ENCODE assay signal across 26 mouse cellular contexts in genomic region chr10:97601744-97602143, GRCm38 (mm10). TPM values are rescaled to one million over a fixed set of nuclear protein-coding genes. Genes with fewer than 3 reads are reported as not detected.
DNase-seq lines count a peak whose midpoint lies in the region; ATAC-seq lines count a peak whose summit lies in the region.
"Had no signal": no experiment of that assay in that cellular context is flagged by ENCODE, and none has a peak within 500 bp of the region (broad histone marks: within the 10 kb centered on the region; RNA-seq: fewer than 3 reads in every experiment).

No protein-coding gene starts in this region.

- no peak overlapping the region for H3K27ac ChIP-seq in embryonic facial prominence, embryonic 11.5 days (replicated peaks; ENCODE audit: low read depth, low read length)
- H3K27ac ChIP-seq in embryonic facial prominence, embryonic 10.5 days (replicated peaks) = no peak overlapping the region
- H3K27ac ChIP-seq in kidney, embryonic 14.5 days (ENCODE audit: low read depth, low read length) = no peak overlapping the region
- H3K27ac ChIP-seq in kidney, embryonic 16.5 days (ENCODE audit: low read length) = no peak overlapping the region
- H3K27ac ChIP-seq: embryonic facial prominence, embryonic 12.5 days; forebrain, embryonic 13.5 days; forebrain, embryonic 15.5 days had no signal

- H3K4me3 ChIP-seq in embryonic facial prominence, embryonic 11.5 days (ENCODE audit: low read depth, low read length) = no peak overlapping the region
- H3K4me3 ChIP-seq in embryonic facial prominence, embryonic 10.5 days = no peak overlapping the region
- no peak overlapping the region for H3K4me3 ChIP-seq in kidney, embryonic 14.5 days (ENCODE audit: low read length)
- no peak overlapping the region for H3K4me3 ChIP-seq in kidney, embryonic 16.5 days (ENCODE audit: low read length)
- H3K4me3 ChIP-seq in megakaryocyte, embryonic 14.5 days (replicated peaks) = peak overlapping the region; percentile 30
- H3K4me3 ChIP-seq: embryonic facial prominence, embryonic 12.5 days; forebrain, embryonic 13.5 days; forebrain, embryonic 15.5 days had no signal

- H3K36me3 ChIP-seq in embryonic facial prominence, embryonic 11.5 days (replicated peaks; ENCODE audit: control insufficient read depth, insufficient read depth, low read depth, low read length) = no peaks in the 10 kb centered on the region
- H3K36me3 ChIP-seq in embryonic facial prominence, embryonic 10.5 days (replicated peaks) = no peaks in the 10 kb centered on the region
- no peaks in the 10 kb centered on the region for H3K36me3 ChIP-seq in kidney, embryonic 14.5 days (ENCODE audit: control insufficient read depth, insufficient read depth, low read length)
- H3K36me3 ChIP-seq in kidney, embryonic 16.5 days (ENCODE audit: insufficient read depth, low read length) = no peaks in the 10 kb centered on the region
- H3K36me3 ChIP-seq in megakaryocyte, embryonic 14.5 days (replicated peaks; ENCODE audit: low read length) = no peaks in the 10 kb centered on the region
- H3K36me3 ChIP-seq: embryonic facial prominence, embryonic 12.5 days; forebrain, embryonic 15.5 days; G1E had no signal

- ATAC-seq in embryonic facial prominence, embryonic 11.5 days (replicated peaks; ENCODE audit: insufficient number of reproducible peaks, low FRiP score, low TSS enrichment, low read depth) = 0 out of 2 replicates have a peak, but pooled peaks have one; percentile 23
- peak; percentile 35; the same call in 1 of the 2 replicates for ATAC-seq in kidney, embryonic 14.5 days (ENCODE audit: low FRiP score, low TSS enrichment)
- ATAC-seq in kidney, embryonic 16.5 days (ENCODE audit: low FRiP score, low TSS enrichment) = peak; percentile 61; the same call in 1 of the 2 replicates
- ATAC-seq in megakaryocyte, adult 5-6 weeks (ENCODE audit: poor library complexity, severe bottlenecking) = no peak
- ATAC-seq: activated CD4-positive, CD25-positive, alpha-beta regulatory T cell, adult 4 months; CD4-positive, CD25-positive, alpha-beta regulatory T cell, adult 4 months; forebrain, embryonic 13.5 days; forebrain, embryonic 15.5 days; Patski had no signal

- 81% methylated on average over 4 of the region's 4 CpGs for WGBS in embryonic facial prominence, embryonic 11.5 days
- 85% methylated on average over 4 of the region's 4 CpGs for WGBS in embryonic facial prominence, embryonic 10.5 days
- WGBS in kidney, embryonic 14.5 days = 41% methylated on average over 4 of the region's 4 CpGs
- 39% methylated on average over 4 of the region's 4 CpGs for WGBS in kidney, embryonic 16.5 days

- no peak overlapping the region for H3K4me2 ChIP-seq in embryonic facial prominence, embryonic 11.5 days (ENCODE audit: low read depth, low read length)
- no peak overlapping the region for H3K4me2 ChIP-seq in kidney, embryonic 14.5 days (replicated peaks; ENCODE audit: low read depth, low read length)
- H3K4me2 ChIP-seq in kidney, embryonic 16.5 days (replicated peaks; ENCODE audit: low read depth, low read length) = no peak overlapping the region
- H3K4me2 ChIP-seq: embryonic facial prominence, embryonic 12.5 days; forebrain, embryonic 13.5 days; forebrain, embryonic 15.5 days had no signal

- H3K4me1 ChIP-seq in embryonic facial prominence, embryonic 11.5 days (ENCODE audit: control insufficient read depth, insufficient read depth, low read length) = no peaks in the 10 kb centered on the region
- H3K4me1 ChIP-seq in embryonic facial prominence, embryonic 10.5 days = no peaks in the 10 kb centered on the region
- H3K4me1 ChIP-seq in kidney, embryonic 14.5 days (ENCODE audit: control insufficient read depth, insufficient read depth, low read length) = no peaks in the 10 kb centered on the region
- no peaks in the 10 kb centered on the region for H3K4me1 ChIP-seq in kidney, embryonic 16.5 days (ENCODE audit: insufficient read depth, low read length)
- H3K4me1 ChIP-seq in megakaryocyte, embryonic 14.5 days = no peaks in the 10 kb centered on the region
- H3K4me1 ChIP-seq: embryonic facial prominence, embryonic 12.5 days; forebrain, embryonic 13.5 days; forebrain, embryonic 15.5 days had no signal

- DNase-seq in embryonic facial prominence, embryonic 11.5 days (ENCODE audit: low spot score) = no peak
- no peak for DNase-seq in embryonic facial prominence, embryonic 10.5 days (ENCODE audit: low spot score)
- DNase-seq in kidney, postnatal 36 days = no peak
- no peak for DNase-seq in kidney, adult 18-20 months
- DNase-seq: adrenal gland, adult 8-10 months; adrenal gland, postnatal 14 days; adrenal gland, postnatal 36 days; B cell, adult 2 months; cerebellum, adult 11-12 months; cerebellum, adult 2 months; cerebellum, adult 9-10 months; cerebellum, postnatal 10 days had no signal

- H3K9me3 ChIP-seq in embryonic facial prominence, embryonic 11.5 days (replicated peaks; ENCODE audit: control insufficient read depth, low read length) = no peaks in the 10 kb centered on the region
- H3K9me3 ChIP-seq in embryonic facial prominence, embryonic 10.5 days = no peaks in the 10 kb centered on the region
- no peaks in the 10 kb centered on the region for H3K9me3 ChIP-seq in kidney, embryonic 14.5 days (ENCODE audit: control insufficient read depth, low read length)
- H3K9me3 ChIP-seq in kidney, embryonic 16.5 days (ENCODE audit: low read length) = no peaks in the 10 kb centered on the region
- H3K9me3 ChIP-seq in megakaryocyte, embryonic 14.5 days = peaks cover 17% of the 10 kb centered on the region
- H3K9me3 ChIP-seq: embryonic facial prominence, embryonic 12.5 days; forebrain, embryonic 13.5 days; forebrain, embryonic 15.5 days had no signal

- no peak overlapping the region for H3K9ac ChIP-seq in embryonic facial prominence, embryonic 11.5 days (replicated peaks; ENCODE audit: low read length)
- no peak overlapping the region for H3K9ac ChIP-seq in kidney, embryonic 14.5 days (ENCODE audit: low read depth, low read length)
- H3K9ac ChIP-seq in kidney, embryonic 16.5 days (replicated peaks; ENCODE audit: low read length) = no peak overlapping the region
- H3K9ac ChIP-seq: embryonic facial prominence, embryonic 12.5 days; forebrain, embryonic 13.5 days; forebrain, embryonic 15.5 days had no signal

- no peaks in the 10 kb centered on the region for H3K27me3 ChIP-seq in embryonic facial prominence, embryonic 11.5 days (ENCODE audit: control insufficient read depth, insufficient read depth, low read length)
- H3K27me3 ChIP-seq in embryonic facial prominence, embryonic 10.5 days (replicated peaks; ENCODE audit: low read depth, poor library complexity, severe bottlenecking) = no peaks in the 10 kb centered on the region
- H3K27me3 ChIP-seq in kidney, embryonic 14.5 days (ENCODE audit: control insufficient read depth, insufficient read depth, low read length) = no peaks in the 10 kb centered on the region
- no peaks in the 10 kb centered on the region for H3K27me3 ChIP-seq in kidney, embryonic 16.5 days (ENCODE audit: insufficient read depth, low read length)
- no peaks in the 10 kb centered on the region for H3K27me3 ChIP-seq in megakaryocyte, embryonic 14.5 days (replicated peaks)
- H3K27me3 ChIP-seq: CH12.LX; embryonic facial prominence, embryonic 12.5 days; forebrain, embryonic 13.5 days; forebrain, embryonic 15.5 days had no signal

RNA-seq across cellular contexts. Expression of gene Kera, which starts 4.9 kb away (rescaled TPM):
- 1.3 and 3.2 TPM in 2 replicates for polyA plus RNA-seq in embryonic facial prominence, embryonic 11.5 days (2014; fragmentation: Nextera tagmentation; extraction: Ambion mirVana)
- 0.20 and 0.34 TPM in 2 replicates for polyA plus RNA-seq in embryonic facial prominence, embryonic 10.5 days (2016; fragmentation: Nextera tagmentation; extraction: Ambion mirVana)
- polyA plus RNA-seq in kidney, embryonic 14.5 days (2014; fragmentation: Nextera tagmentation; extraction: Ambion mirVana) = 0.09 TPM in 2 replicates
- polyA plus RNA-seq in kidney, embryonic 16.5 days (2015; fragmentation: Nextera tagmentation; extraction: Ambion mirVana) = 0.32 and 0.35 TPM in 2 replicates
- polyA plus RNA-seq in megakaryocyte, embryonic 14.5 days (2012; ENCODE audit: insufficient read depth, low replicate concordance) = 0.99 TPM in 1 of 2 replicates, not detected in the other
- total RNA-seq in megakaryocyte, adult 5-6 weeks (2015) = not detected in 2 replicates
- total RNA-seq in megakaryocyte, adult 5-6 weeks (2017) = not detected in 2 replicates
- total RNA-seq: adrenal gland, adult 18-20 months; adrenal gland, adult 8-10 months; adrenal gland, postnatal 14 days; adrenal gland, postnatal 36 days; CH12.LX had no signal
- polyA plus RNA-seq: activated CD4-positive, CD25-positive, alpha-beta regulatory T cell, adult 4 months; CD4-positive, CD25-positive, alpha-beta regulatory T cell, adult 4 months; cerebellum, adult 2 months; cortical plate, adult 2 months; forebrain, embryonic 15.5 days; G1E; Patski had no signal

RNA-seq across cellular contexts. Expression of gene Lum, which starts 36.8 kb away (rescaled TPM):
- polyA plus RNA-seq in embryonic facial prominence, embryonic 11.5 days (2014; fragmentation: Nextera tagmentation; extraction: Ambion mirVana) = 106 and 116 TPM in 2 replicates
- polyA plus RNA-seq in embryonic facial prominence, embryonic 10.5 days (2016; fragmentation: Nextera tagmentation; extraction: Ambion mirVana) = 18.8 and 33.3 TPM in 2 replicates
- polyA plus RNA-seq in kidney, embryonic 14.5 days (2014; fragmentation: Nextera tagmentation; extraction: Ambion mirVana) = 41.7 and 46.5 TPM in 2 replicates
- 68.5 and 76.3 TPM in 2 replicates for polyA plus RNA-seq in kidney, embryonic 16.5 days (2015; fragmentation: Nextera tagmentation; extraction: Ambion mirVana)
- not detected in 2 replicates for polyA plus RNA-seq in megakaryocyte, embryonic 14.5 days (2012; ENCODE audit: insufficient read depth, low replicate concordance)
- 0.11 TPM in 1 of 2 replicates, not detected in the other for total RNA-seq in megakaryocyte, adult 5-6 weeks (2015)
- 0.11 TPM in 1 of 2 replicates, not detected in the other for total RNA-seq in megakaryocyte, adult 5-6 weeks (2017)
- total RNA-seq: CH12.LX had no signal
- polyA plus RNA-seq: activated CD4-positive, CD25-positive, alpha-beta regulatory T cell, adult 4 months; CD4-positive, CD25-positive, alpha-beta regulatory T cell, adult 4 months; G1E; Patski had no signal

RNA-seq across cellular contexts. Expression of gene Epyc, which starts 42.1 kb away (rescaled TPM):
- 2.0 and 2.1 TPM in 2 replicates for polyA plus RNA-seq in embryonic facial prominence, embryonic 11.5 days (2014; fragmentation: Nextera tagmentation; extraction: Ambion mirVana)
- 0.19 and 0.30 TPM in 2 replicates for polyA plus RNA-seq in embryonic facial prominence, embryonic 10.5 days (2016; fragmentation: Nextera tagmentation; extraction: Ambion mirVana)
- not detected in 2 replicates for polyA plus RNA-seq in kidney, embryonic 14.5 days (2014; fragmentation: Nextera tagmentation; extraction: Ambion mirVana)
- 0.36 and 0.39 TPM in 2 replicates for polyA plus RNA-seq in kidney, embryonic 16.5 days (2015; fragmentation: Nextera tagmentation; extraction: Ambion mirVana)
- not detected in 2 replicates for polyA plus RNA-seq in megakaryocyte, embryonic 14.5 days (2012; ENCODE audit: insufficient read depth, low replicate concordance)
- total RNA-seq in megakaryocyte, adult 5-6 weeks (2015) = not detected in 2 replicates
- total RNA-seq in megakaryocyte, adult 5-6 weeks (2017) = not detected in 2 replicates
- total RNA-seq: CH12.LX had no signal
- polyA plus RNA-seq: activated CD4-positive, CD25-positive, alpha-beta regulatory T cell, adult 4 months; CD4-positive, CD25-positive, alpha-beta regulatory T cell, adult 4 months; G1E; Patski had no signal

Comparison
In these comparisons a context has a peak if more than half of its experiments do, and no peak if none do; other contexts are left out.
1. RNA of gene Lum, which starts 36.8 kb away (polyA plus RNA-seq): 106 to 116 TPM in embryonic facial prominence, embryonic 11.5 days, 68.5 to 76.3 TPM in kidney, embryonic 16.5 days, 41.7 to 46.5 TPM in kidney, embryonic 14.5 days and 18.8 to 33.3 TPM in embryonic facial prominence, embryonic 10.5 days; not detected in megakaryocyte, embryonic 14.5 days; every median in the first group is over 10 times any median in the second.